Mouse (Mus musculus) heart, adult 2 months (tissue): ENCODE data around the gene Fam217a.

Source experiments
- CTCF ChIP-seq: fragments of 200-600 bp; IDR thresholded peaks from 2 replicates; pipeline ENCODE4 v1.8.1; 2022; ENCODE audit warnings: antibody characterized with exemption, mild to moderate bottlenecking, moderate library complexity
- POLR2A ChIP-seq: fragments of 200-500 bp; IDR thresholded peaks from 2 replicates; pipeline ENCODE4 v1.6.1; 2011; ENCODE audit warnings: mild to moderate bottlenecking, low read depth, low read length, control low read depth; ENCODE audit not compliant: insufficient read depth

- TF ChIP-seq CTCF (no peak), POLR2A (no peak)
Observed at GRCm38 (mm10) chr13:34934931-34935644, 11.0 kb upstream of the Fam217a start.
